Mouse (Mus musculus): Measurements from ENCODE around the gene Erbb4.

Erbb4 gene

DNA sequence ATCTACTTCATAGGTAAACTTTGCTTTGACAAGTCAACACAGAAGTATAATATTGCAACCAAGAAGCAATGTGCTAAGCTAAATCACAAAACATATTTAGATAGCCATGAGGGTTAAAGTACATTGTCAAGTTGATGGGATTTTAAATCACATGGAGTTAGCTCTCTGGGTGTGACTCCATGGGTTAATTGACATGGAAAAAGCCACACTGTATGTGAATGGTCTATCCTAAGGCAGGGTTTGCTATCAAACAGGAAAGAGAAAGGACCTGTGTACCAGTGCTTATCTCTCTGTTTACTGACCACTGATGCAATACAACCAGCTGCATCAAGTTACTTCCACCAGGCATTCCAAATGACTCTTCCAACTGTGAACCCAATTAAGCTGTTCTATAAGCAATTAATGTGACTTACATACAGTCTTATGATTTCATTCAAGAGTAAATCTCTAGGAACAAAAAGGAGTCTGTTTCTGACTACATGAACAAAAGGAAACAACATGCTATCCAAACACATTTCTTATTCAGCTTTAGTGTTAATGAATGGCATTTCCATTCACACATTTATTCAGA is 641.4 kb downstream of the Erbb4 start:
- no peak for DNase-seq

DNA sequence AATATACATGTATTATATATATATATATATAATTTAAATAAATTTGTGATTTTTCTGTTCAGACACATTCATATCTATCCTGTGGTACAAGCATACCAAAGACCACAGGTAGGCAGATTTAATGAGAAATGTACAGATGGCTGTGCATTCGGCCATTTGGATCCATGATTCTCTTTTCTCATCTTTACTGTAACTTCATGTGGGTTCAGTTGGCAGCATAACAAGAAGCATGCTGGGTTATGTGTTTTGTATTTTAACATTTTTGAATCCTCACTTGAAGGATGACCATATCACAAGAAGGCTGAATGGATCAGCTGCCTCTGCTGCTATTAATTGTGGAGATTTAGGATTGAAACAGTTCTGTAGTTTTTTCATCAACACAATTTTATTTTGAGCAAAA is 656.6 kb downstream of the Erbb4 start:
- no peak for DNase-seq

DNA sequence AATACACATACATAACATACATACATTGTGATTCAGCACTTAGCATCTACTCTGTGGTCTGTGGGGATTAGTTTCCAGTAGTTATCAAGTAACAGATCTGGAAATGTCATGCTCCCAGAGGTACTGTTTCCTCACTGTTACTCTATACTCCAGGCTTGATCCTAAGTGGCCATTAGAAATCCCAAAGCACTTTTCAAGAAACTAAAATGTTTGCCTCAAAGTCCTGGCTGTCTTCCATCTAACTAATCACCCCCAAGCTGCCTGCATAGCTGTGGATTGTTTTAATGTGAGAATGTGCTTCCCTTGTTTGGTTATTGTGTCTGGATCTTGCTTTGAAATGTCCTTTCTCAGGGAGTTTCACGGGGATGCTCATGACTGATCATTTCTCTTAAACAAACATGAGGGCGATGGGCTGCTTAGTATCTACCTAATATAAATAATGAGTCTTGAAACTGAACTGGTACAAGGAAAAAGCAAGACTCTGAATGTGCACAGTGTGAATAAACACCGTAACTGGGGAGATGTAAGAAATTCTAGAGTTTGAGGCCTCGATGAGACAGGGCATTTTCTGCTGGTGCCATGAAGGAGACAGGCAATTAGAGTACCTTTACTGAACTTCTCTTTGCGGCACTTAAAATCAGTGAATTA is 683.4 kb downstream of the Erbb4 start:
- no peak for DNase-seq

DNA sequence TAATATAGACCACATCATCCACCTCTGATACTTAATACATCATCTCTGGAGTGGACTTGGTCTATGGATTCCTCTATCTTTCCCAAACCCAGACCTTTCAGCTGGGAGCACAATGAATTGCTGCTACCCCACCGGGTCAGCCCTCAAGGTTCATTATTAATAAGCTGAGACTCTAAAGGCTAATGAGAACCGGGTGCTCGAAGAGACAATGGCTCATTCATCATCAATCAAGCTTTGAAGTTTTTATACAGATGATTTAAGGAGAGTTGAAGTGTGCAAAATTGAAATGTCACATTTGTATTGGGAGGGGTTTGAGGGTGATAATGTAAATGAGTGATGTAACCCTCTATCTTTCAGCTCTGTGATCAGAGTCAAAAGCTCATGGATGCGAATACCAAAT is 706.7 kb downstream of the Erbb4 start:
- DNase-seq = no peak

DNA sequence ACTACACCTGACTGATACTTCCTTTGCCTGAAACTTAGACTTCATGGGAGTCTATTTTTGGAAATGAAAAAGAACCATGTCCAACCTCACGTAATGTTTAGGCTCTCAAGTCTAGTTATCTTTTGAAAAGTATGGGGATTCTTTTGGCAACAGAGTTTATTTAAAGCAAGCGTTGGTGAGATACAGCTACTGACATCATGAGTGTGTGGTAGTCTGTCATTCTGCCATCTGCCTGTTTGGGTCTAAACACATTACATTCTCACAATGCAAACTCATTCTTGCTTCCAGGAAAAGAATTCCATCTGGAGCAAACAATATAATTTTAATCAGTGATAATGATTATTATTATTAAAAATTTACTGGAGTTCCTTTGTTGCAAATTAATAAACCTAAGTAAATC is 736.3 kb downstream of the Erbb4 start:
- no peak for DNase-seq

DNA sequence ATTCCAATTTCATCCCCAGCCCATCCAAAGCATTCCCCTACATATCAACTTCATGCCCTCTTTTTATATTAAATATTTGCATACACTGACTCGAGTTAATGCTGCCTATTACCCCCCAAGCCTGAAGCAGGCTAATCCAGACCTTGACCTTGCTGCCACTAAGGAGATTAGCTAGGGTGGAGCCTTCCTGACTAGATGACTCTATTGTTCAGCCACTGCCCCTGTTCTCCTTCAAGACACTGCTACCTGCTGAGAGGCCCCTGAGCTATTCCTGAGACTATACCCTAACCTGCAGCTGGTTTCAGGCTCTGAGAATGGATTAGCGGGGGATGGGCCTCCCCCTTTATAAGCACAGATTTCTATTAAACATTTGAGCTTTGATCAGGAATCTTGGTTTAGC is 774.1 kb downstream of the Erbb4 start:
- no peak for DNase-seq

DNA sequence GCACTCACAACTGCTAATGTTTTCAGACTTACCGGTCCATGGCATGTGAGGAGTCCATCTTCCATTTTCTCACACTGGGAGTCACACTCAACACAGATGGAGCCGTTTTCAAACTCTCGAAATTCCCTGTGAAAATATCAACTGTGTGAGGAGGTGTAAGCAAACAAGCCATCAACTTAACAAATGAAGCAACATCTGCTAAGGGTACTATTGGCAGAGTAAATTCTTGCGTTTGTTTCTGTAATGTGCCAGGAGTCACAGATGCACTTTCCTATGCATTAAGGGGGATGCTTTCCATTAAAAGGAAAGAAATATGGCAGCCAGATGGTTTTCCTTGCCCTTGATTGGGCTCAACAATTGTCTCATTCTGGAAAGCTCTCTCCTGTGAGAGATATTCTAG is 802.0 kb downstream of the Erbb4 start:
- no peak for DNase-seq

DNA sequence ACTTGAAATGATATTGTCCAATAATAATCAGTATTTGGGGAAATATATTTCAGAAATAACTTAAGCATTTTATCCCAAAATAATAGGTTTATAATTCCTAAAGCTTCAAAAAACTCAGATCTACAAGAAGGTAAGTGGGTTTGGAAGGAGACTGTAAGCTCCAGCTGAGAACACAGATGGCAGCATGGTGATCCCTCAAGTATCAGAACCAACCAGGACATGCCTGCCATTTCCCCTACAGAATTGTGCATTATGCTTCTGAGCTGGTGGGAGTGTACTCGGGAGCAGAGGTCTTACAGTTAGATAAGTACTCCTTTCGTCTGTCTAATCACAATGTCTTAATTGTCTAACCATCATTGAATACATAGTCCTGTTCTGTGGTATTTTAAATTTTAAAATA is 823.4 kb downstream of the Erbb4 start:
- DNase-seq = no peak

DNA sequence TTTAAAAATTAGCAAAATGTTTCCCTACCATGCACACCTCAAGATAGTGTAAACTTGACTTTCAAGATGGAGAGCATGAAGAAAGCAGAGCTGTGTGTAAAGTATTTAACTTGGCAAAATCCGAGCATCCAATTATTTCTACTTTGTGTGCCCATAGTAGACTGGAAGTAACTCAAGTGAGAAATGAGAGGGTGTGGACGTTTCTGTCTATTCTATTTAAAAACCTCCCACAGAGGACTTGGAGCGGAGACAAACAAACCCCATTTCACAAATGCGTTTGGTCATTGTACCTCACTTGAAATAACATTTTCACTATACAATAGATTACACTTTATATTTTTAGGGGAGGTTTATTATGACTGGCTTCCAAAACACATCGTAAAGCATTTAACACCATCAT is 832.0 kb downstream of the Erbb4 start:
- DNase-seq = no peak

DNA sequence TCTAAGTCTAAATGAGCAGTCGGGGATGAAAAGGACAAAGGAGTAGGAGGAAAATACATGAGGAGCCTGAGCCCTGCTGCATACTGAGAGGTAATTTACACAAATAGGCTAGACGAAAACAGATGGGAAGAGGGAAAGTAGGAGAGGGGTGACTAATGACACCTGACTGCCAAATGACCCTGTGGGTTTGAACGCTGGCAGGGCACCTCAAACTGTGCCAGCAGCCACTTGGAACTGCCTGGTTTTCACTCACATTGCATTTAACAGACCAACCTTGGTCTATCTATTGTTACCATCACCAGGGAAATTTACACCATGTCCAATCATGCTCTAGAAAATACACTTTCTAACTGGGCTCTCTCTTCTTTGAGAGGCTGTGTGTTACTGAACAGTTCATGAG is 929.3 kb downstream of the Erbb4 start:
- DNase-seq = no peak

DNA sequence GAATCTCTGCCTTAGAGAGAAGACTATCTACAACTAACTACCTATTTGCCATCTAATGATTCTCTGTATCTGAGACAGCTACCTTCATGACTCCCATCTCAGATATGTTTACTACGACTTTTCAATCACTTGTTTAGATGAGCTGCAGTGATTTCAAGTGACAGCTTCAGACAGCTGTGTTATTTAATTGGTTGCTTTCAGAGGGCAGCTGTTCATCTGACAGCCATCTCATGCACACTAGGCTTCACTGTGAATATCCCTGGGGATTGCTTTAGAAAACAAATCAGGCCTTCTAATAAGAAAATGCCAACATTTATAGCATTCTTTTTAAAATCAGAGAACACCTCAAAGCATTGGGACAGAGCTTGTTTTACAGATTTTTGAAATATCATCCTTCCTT is 952.6 kb downstream of the Erbb4 start:
- no peak for DNase-seq

DNA sequence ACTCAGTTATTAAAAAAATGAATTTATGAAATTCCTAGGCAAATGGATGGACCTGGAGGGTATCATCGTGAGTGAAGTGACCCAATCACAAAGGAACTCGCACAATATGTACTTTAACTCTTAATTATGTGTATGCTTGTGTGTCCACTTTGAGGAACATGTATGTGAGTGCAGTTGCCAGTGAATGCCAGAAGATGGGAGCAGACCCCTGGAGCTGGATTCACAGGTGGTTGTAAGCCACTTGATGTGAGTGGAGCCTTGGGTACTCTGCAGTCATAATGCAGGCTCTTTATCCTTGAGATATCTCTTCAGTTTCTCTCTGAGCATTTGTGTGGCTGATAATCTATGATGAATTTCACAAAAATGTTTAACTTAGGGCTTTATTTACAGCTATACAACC is 957.3 kb downstream of the Erbb4 start:
- DNase-seq = no peak

DNA sequence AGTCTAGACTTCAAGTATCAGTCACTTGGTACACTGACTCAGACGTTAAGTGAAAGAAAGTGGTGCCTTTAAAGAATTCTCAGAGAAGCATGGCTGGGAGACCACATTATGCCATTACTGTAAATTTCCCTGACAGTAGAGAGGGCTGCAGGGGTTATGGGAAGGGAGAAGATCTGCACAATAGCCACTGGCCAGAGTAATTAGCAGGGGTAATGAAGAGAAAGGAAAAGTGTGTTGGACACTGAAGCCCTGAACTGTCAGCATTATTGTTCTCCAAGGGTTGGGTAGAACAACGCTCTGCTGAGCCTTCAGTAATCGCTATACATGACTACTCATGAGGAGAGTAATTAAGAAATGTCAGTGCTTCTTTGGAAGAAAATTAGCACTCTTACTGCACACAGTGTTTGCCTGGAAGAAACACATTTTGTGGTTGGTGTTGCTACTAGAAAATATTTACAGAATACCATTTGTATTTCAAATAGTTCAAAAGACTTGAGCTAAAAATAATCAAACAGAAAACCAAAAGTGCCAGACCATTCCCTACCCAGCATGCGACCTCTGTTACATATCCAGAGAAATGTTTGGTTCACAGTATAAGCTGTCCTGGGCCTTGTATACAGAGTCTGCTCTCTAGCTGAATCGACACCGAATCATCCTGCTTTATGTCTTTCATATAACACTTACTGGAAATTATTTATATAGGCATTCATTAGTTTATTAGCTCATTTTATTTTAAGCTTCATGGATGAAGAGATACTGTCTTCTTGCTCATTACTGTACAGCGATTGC is 965.1 kb downstream of the Erbb4 start:
- no peak for DNase-seq

DNA sequence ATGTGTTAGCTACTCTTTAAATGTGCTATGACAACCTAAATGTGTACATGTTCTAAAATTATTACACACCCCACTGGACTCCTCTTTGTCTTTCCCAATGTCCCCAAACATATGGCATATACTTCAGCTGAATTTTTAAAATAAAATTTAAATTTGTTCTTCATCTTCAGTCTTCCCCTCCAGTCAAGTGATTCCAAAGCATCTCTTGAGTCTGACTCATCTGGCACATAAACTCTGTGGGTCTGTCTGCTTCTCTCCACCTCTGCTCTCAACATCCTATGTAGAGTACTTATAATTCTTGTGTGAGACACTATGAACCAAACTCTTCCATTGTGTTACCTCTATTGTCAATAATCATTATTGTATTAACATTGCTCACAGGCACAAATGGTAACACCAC is 972.9 kb downstream of the Erbb4 start:
- no peak for DNase-seq

DNA sequence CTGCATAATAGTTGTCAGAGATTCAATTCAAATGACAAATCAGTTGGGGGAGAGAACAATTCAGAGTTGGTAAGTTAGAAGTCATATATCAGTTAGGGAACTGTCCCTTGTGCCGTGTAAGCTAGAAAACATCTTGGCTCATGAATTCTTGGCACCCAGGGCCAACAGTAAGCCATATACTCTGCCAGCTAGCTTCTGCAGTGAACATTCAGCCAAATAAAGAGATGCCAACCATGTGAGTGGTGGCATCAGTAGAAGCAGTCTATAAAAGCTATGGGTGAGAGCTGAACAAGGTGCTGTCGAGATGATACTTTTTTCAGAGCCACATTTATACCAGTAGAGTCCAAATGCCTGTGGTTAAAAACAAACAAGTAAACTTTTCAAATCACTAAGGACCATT is 973.4 kb downstream of the Erbb4 start:
- no peak for DNase-seq

DNA sequence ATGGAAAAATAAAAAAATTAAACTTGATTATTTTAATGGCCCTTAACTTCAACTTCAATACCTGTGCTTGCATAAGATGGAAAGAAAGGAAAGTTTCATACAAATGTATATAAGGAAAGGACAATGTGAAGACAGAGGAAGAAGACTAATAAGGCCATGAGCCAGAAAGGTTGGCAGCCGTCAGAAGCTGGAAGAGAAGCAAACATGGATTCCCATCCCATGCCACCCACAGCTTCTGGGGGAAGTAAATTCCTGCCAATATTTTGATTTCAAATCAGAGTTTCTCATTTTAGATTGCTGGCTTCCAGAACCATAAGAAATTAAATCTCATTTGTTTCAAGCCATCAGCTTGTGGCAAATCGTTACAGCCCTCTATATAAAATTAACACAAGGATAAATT is 984.3 kb downstream of the Erbb4 start:
- no peak for DNase-seq

DNA sequence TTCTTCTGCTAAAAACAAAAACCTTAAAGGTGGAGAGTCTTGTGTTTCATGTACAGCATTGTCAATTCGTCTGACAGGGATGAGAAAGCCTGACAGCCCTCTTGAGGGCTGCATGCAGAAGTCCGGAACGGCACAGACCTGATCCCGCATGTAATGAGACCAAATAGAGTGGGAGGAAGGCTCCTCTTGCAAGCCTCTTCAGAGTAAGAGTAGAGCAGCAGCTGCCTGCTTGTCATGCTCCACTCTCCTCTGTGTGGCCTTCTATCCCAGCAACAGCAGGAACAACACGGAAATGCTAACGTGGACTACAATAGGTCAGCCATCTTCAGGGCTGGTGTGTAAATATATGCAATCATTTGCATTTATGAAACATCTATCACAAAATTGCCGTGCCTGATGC is 987.5 kb downstream of the Erbb4 start:
- no peak for DNase-seq

DNA sequence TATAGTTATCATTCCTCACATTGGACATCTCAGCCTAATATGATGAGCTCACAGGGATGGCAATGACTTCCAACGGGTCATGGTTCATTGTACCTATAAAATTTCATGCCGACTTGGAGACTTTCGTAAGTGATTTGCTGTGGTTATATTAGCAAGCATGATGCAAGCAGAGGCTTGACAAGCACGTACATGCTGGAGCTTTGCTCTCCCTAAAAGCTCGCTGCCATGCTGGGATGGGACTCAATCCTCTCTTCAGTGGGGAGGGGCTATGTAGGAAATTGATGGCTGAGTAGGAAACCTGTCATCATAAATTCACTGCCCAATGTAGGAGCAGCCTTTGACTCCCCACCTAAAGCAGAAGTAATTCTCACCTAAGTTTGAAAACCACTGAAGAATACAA is 992.1 kb downstream of the Erbb4 start:
- no peak for DNase-seq

DNA sequence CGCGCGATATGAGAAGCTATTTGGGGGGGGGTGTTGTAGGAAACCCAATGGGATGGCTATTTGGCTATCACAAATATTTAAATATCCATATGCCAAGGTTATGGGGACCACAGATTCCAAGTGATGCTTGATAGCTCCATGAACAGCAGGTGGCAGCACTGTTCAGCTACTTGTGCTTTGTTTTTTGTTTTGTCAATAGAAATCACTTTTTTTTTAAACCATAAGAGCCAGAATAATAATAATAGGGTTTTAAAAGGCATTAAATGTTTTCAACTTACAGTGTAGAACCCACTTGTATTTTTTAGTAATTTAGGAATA is 1001.4 kb downstream of the Erbb4 start:
- DNase-seq = peak; percentile 20

DNA sequence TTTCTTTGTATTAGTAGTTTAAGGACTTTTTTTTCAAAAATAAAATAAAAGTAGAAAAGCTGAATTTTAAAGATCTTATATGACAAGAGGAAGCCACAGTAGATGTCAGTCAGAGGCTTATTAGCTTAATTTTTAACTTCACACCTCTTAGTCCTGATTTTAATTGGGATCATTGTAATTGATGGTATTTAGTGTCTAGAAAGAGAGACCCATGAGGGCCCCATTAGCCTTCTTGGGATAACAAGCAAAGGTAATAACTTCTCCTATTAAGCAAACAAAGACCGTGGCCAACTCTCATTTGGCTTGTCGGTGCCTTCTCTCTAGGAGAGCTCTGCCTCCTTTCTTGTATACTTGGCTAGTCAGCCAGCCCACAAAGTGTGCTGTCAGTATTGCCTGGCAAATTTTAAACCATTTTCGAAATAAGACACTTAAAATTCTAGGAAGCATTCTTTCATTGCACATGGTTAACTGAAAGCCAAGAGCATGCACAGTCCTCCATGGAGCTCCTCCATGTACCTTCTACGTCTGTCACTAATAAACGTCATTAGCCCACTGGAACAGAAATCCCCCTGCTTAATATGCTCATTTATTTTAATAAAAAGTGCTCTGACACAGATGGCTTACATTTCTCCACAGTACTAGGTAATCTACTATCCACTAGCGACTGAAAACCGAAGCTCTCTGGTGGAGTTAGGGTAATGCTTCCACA is 1001.9 kb downstream of the Erbb4 start:
- no peak for DNase-seq

DNA sequence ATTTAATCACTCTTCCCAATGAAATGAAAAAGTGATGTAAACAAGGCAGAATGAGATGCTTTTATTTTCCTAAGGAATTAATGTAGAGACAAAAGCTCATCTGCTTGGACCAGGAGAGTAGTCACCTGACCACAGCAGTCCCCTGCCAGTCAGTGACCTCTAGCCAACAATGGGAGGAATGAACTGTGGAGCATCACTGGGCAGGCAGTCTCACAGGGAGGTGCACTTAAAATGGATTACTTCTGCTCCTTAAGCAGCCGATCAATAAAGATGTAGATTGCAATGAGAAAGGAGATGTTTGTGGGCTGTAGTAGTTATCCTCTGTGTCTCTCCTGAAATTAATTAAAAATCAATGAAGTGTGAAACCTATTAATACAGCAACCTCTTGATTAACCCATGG is 1018.2 kb downstream of the Erbb4 start:
- no peak for DNase-seq

DNA sequence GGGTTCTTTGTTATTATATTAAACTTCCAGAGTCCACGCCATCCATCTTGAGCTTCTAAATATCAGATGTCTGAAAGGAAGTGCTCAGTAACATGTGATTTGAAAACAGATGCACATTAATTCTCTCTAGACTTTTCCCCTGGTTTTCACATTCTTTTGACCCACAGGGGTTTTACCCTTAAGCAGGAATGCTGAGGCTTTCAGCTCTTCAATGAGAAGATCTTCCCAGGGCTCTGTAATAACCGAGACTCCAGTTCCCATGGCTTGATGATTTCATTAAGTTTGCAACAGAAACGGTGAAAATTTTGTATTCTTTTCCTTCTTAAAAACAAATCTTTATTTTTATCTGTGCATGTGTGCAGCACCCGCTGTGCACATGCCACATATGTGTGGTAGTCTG is 1051.4 kb downstream of the Erbb4 start:
- DNase-seq = no peak

DNA sequence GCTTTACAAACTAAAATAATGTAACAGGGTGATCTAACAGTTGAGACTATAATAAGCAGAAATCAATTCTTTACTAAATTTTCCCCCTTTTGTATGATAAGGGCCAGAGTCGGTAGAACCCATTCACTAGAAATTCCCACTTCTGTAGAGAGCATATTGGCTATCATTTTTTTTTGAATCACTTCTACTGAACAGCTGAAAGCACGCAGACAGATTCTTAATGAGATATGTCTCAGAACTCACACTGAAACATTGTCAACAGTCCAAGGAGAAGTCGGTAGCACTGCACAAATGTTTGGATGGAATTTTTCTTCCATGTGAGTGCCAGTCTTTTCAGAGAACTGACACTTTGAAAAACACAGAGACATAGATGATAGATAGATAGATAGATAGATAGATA is 1053.1 kb downstream of the Erbb4 start:
- DNase-seq = no peak

DNA sequence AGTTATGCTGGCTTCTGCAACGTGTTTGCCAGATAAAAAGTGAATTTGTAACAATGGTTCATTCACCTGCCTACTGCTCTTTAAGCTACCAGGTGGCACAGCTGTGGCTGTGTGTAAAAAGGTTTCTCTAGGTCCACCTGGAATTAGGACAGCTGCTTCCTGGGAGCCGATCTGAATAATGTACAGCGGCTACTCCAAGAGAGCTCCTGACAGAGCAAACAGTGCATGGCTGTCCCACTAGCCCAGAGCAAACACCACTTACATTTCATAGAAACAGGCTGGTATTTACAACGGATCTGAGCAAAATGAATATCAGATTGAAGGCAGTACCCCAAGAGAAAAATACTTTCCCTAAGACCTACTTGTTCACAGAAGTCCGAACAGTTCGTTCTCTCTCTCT is 1058.0 kb downstream of the Erbb4 start:
- DNase-seq = no peak

Measured in kidney, adult 18-20 months (tissue).